Mouse (Mus musculus) ovary, postnatal 36 days (tissue): ENCODE measurements around the gene Stat4.

Experiments used
- DNase-seq: peaks from one replicate; pipeline ENCODE4 v3.0.0; 2022; ENCODE audit warnings: low spot score, mixed read lengths

Gene Stat4

GRCm38 (mm10) chr1:52111217-52111616 lies 124.3 kb downstream of the Stat4 start:
- no peak for DNase-seq

GRCm38 (mm10) chr1:52112301-52112700 lies 125.4 kb downstream of the Stat4 start:
- DNase-seq: no peak

DNA sequence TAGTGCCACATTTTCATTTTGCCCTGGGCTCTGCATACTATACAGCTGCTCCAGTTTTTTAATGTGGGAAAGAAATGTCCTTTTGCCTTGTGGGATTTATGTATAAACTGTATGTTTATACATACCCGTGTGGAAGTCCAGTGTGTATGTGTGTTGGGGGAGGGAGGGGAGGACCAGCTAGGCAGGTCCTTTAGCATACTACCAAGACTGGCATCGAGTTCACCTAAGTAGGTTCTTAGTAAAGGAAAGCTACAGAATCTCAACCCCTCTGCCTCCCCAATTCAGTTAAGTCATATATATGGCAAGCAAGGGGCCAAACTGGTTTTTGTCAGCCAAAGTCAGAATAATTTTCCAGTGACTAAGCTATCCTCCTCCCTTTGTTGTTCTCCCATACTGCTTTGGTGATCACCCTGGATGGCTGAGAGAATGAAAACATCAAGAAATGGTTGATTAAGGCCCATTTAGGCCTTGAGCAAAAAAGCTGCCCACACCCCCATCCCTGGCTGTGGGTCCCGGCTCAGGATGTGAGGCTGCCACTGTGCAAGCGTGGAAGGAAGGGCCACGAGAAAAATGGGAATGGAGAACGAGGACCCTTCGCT lies 126.2 kb downstream of the Stat4 start:
- no peak for DNase-seq

DNA sequence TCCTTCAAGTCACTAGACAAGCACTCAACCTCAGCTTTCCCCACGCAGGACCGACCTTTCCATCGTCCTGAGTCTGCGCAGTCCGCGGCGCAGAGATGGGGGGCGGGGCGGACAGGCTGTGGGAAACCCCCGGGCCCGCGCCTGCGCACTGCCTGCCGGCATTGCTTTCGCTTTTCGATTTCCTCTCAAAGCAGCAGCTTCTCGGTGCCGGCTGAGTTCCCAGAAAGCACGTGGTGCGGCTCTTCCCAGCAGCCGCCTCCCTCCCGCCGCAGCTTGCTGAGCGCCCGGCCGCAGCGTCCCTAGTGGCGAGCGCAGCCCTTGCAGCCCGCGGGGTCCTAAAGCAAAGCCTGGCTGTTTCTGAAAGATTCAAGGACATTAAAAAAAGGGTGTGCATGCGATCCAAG lies 126.7 kb downstream of the Stat4 start:
- peak; percentile 99 for DNase-seq

DNA sequence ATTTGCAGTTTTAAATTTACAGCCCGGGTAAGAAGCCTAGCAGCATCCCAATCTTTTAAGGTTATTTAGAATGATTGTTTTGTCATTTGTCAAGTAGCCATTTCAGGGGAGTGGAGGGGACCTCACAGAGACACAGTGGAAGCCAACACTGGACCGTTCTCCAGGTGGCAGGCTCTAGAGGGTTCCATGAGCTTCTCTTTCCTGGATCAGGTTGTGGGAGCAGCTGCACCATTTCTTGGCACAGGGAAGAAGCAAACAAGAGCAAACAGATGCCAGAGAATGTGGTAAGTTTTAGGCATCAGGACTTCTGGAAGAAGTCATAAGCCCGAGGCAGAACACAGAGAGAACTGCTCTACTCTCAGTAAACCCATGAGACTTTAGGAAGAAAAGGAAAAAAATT lies 129.5 kb downstream of the Stat4 start:
- DNase-seq: no peak

GRCm38 (mm10) chr1:52117777-52118176 lies 130.8 kb downstream of the Stat4 start:
- no peak for DNase-seq

DNA sequence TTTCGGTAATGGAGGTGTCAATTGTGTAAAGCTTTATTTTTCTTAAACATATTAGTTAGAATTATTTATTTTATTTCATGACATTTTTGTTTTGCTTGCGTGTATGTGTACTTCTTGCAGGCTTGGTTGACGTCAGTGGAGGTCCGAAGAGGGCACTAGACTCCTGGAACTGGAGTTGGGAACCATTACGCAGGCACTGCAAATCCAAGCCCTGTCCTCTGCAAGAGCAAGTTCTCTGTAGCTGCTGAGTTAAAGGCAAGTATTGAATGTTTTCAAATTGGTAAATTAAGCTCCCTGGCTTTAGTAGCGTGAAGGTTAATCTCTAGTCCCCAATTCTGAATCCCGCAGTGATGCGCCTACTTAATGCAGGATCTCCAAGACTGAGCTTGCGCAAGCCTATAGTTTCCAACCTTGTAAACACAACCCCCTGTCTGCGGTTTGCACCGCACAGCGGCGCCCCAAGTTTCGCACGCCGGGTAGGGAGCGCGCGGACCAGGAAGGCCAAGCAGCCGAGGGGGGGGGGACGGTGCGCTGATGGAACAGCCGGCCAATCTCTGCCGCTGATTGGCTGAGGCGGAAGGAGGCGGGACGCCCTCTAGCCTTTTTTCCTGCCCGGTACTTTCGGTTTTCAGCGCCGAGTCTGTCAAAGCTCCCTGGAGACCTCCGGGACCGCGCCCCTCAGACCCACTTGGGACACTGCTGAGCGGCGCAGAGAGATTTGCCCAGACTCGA lies 132.1 kb downstream of the Stat4 start, which contains the start of gene Stat1:
Gene Stat1 (plus strand): TSS at position 581 of the 732 bp plus-strand sequence.
- peak; percentile 84 for DNase-seq

- peak; percentile 24 for DNase-seq
These were observed 132.7 kb downstream of the Stat4 start for GRCm38 (mm10) chr1:52119691-52120090.

DNA sequence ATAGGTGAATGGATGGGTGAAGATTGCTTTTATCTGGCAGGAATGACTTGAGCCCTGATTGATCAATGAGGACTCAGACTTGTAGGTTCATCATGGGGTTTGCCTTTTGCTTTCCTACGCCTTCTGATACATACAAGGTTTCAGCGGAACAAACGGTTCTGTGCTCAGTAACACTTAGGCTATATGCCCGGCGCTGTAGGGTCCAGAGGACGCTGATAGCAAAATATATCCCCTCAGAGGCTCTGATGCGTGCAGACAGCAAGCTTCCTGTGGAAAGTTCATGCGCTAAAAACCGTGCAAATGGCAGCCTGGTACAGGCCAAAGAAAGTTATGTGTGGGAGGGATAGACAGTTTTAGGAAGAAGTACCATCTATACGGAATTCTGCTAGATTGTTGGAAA lies 133.2 kb downstream of the Stat4 start:
- DNase-seq: no peak

- DNase-seq: no peak
These were observed 134.1 kb downstream of the Stat4 start for GRCm38 (mm10) chr1:52121052-52121451.

DNA sequence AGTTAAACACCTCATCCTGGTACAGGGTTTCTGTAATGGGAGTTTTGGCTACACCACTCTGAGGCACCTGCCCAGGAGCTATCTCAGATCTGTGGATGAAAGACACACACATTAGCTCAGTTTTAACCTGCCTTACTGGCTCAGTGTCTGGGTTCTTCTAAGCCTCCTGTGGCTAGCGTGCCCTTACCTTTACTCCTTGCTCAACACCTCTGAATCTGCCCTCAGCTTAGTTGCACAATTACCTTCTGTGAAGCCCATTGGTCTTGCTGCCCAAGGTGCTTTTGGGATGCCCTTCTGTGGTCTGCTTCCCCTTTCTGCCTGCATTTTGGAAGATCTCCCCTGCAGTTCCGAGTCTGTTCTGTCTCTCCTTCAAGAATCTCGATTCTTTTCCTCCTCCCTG lies 137.9 kb downstream of the Stat4 start:
- no peak for DNase-seq

DNA sequence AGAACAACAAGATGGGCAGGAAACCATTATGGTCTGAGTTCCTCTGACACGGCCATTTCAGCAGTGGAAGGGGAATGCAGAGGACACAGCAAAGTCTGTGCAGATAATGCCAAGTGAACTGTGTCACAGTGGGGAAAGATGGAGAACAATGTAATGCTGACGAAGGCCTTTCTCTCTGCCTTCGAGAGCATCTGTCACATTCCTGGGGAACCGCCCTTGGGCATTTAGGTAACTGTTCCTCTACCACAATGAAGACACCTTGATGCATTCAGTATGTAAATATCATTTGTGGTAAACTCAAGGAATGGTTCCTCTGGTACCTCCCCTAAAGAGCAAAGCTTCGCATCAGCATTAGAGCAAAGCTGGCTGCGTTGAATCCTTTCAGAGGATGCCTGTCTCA lies 140.4 kb downstream of the Stat4 start:
- DNase-seq: no peak

GRCm38 (mm10) chr1:52129794-52130193 lies 142.8 kb downstream of the Stat4 start:
- no peak for DNase-seq

DNA sequence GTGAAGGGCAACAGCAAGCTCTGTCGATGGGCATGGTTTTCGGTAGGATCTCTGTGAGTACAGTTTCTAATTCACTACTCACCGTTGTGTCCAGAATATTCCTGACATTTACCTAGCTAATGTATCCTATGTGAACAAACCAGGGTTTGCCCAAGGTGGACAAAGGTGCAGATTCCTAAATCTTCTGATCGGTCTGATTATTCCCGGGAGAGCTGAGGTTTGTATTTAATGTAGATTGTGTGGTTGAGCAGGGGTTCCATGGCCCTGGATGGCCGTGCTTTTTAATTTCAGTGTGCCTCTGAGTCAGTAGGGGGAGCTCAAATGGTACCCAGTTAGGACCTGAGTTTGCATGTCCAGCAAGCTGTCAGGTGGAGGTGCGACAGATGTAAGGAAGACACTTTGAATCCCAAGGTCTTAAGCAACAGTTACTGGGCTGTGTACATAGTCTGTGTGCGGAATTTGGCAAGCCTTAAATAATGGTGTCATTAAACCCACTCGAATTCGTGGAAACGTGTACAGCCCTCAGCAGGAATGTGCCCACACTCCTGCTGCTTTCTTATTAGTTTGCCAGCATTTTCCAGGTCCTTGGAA lies 144.9 kb downstream of the Stat4 start:
- DNase-seq: no peak

GRCm38 (mm10) chr1:52133254-52133653 lies 146.3 kb downstream of the Stat4 start:
- no peak for DNase-seq

- DNase-seq: no peak
These were observed 150.3 kb downstream of the Stat4 start for GRCm38 (mm10) chr1:52137292-52137691.

- no peak for DNase-seq
These were observed 153.6 kb downstream of the Stat4 start for GRCm38 (mm10) chr1:52140534-52140933.

GRCm38 (mm10) chr1:52141482-52141881 lies 154.5 kb downstream of the Stat4 start:
- no peak for DNase-seq

DNA sequence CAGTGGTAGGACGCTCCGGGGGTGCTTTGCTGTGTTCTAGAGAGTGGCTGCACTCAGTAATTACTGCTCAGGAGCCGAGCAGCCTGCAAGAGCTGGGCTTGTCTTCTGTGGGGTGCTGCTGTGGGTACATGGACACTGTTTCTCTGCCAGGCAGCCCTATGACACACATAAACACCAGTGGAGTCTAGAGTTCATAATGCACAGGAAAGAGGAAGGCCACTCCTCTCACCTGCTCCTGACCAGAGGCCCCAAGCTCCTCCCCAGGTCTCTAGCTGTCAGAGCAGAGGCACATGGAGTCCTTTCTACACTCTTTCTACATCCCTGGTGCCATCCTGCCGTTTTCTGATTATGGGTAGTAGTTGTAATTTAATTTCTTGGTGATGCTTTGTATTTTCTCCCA lies 155.2 kb downstream of the Stat4 start:
- DNase-seq: no peak

DNA sequence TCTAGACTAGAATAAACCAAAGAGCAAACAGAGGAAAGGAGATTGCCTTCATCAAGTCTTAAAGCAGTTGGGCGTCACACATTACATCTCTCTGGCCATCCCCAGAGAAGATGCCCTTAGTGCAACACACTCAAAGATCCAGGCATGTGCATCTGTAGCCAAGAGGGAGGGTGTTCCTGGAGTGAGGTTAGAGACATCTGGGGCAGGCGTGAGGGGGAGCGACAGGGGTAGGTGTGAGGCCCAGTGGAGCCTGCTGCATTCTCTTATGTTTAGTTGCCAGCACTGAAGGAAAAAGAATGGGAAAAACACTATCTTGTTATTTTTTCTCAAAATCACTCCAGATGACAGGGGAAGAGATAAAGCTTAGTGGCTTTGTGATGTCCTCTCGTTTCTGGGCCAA lies 156.2 kb downstream of the Stat4 start:
- DNase-seq: no peak

- DNase-seq: no peak
These were observed 156.7 kb downstream of the Stat4 start for GRCm38 (mm10) chr1:52143596-52144156.

DNA sequence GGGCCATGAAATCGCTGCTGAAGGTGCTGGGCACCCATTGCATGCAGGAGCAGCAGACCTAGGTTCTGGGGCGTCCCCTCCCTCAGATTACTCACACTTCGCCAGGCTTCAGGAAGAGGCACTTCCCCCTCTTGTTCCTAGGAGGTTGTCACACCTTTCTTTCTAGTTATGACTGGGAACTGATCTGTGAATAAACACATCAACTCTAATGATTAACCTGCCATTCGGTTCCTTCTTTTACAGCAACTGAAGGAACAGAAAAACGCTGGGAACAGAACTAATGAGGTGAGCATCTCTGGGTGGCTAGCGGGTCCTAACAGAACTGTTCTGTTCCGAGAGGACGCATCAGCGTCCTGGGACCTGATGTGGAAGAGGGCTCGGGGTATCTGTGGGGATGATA lies 158.0 kb downstream of the Stat4 start:
- no peak for DNase-seq
